Comparison of ENCODE assay signal across 19 mouse cellular contexts in genomic region chr4:145270136-145270535, GRCm38 (mm10). TPM values are rescaled to one million over a fixed set of nuclear protein-coding genes. Genes with fewer than 3 reads are reported as not detected.
DNase-seq lines count a peak whose midpoint lies in the region; TF ChIP-seq lines count a peak whose summit lies in the region.
"Had no signal": no experiment of that assay in that cellular context is flagged by ENCODE, and none has a peak within 500 bp of the region (broad histone marks: within the 10 kb centered on the region; RNA-seq: fewer than 3 reads in every experiment).

No protein-coding gene starts in this region.

- no peaks in the 10 kb centered on the region for H3K27me3 ChIP-seq in kidney, adult 2 months (replicated peaks; ENCODE audit: control insufficient read depth, insufficient read depth, low read length)
- H3K27me3 ChIP-seq: Patski; stomach, embryonic 15.5 days had no signal

- no peak for TF ChIP-seq CTCF in kidney, adult 2 months (conservative IDR thresholded peaks at IDR 0.05; ENCODE audit: insufficient read depth, insufficient read length, low read depth, low read length)

- DNase-seq in heart, adult 11 months: peak; percentile 98
- no peak for DNase-seq in heart, postnatal 10 days
- peak; percentile 31 for DNase-seq in lung, postnatal 25 days (ENCODE audit: low spot score)
- no peak for DNase-seq in lung, postnatal 10 days
- DNase-seq in lung, postnatal 36 days: peak; percentile 46
- peak; percentile 9 for DNase-seq in telencephalon, adult 2 months (ENCODE audit: low read depth, low spot score)
- DNase-seq in kidney, adult 2 months: no peak
- no peak for DNase-seq in layer of hippocampus, postnatal 10 days (ENCODE audit: low spot score in 2 of 2)
- DNase-seq: cerebellum, postnatal 14 days; heart, postnatal 14 days; kidney, adult 9 months; left cerebral cortex, postnatal 4 days; right cerebral cortex, postnatal 14 days; thymus, postnatal 14 days had no signal

- H3K36me3 ChIP-seq in kidney, adult 2 months (ENCODE audit: control insufficient read depth, insufficient read depth, low read length): no peaks in the 10 kb centered on the region
- H3K36me3 ChIP-seq: embryonic facial prominence, embryonic 10.5 days; stomach, embryonic 15.5 days had no signal

- no peak overlapping the region for H3K4me3 ChIP-seq in kidney, adult 2 months (ENCODE audit: insufficient read depth, low read depth, low read length)
- H3K4me3 ChIP-seq: embryonic facial prominence, embryonic 10.5 days; layer of hippocampus, adult 2 months; stomach, embryonic 15.5 days had no signal

- no peaks in the 10 kb centered on the region for H3K4me1 ChIP-seq in kidney, adult 2 months (ENCODE audit: control insufficient read depth, insufficient read depth, low read length)
- H3K4me1 ChIP-seq: stomach, embryonic 15.5 days had no signal

- intact Hi-C loops in heart, postnatal 10 days (cut with DNase I): no loop called here

- 89% methylated on average over 5 of the region's 5 CpGs for WGBS in kidney, adult 2 months

- H3K27ac ChIP-seq in kidney, adult 2 months (ENCODE audit: insufficient read depth, low read depth, low read length): no peak overlapping the region
- H3K27ac ChIP-seq: embryonic facial prominence, embryonic 10.5 days; hindbrain, postnatal 0 days; layer of hippocampus, adult 2 months; stomach, embryonic 15.5 days had no signal

- no peak for TF ChIP-seq POLR2A in kidney, adult 2 months (IDR thresholded peaks at IDR 0.05; ENCODE audit: low read depth, low read length)

RNA-seq across cellular contexts. Expression of gene Tnfrsf1b, which starts 23.5 kb away (rescaled TPM):
- total RNA-seq in heart, postnatal 10 days (2021): 1 to 10 TPM; 5.3 to 7.2 TPM
- polyA plus RNA-seq in kidney, adult 2 months (2012; rRNA removed): 6.5 and 8.4 TPM in 2 replicates
- 1 to 10 TPM; 2.5 TPM for total RNA-seq in layer of hippocampus, postnatal 10 days (2021)

RNA-seq across cellular contexts. Expression of gene Tnfrsf8, which starts 44.8 kb away (rescaled TPM):
- under 1 TPM; 0.15 to 0.26 TPM for total RNA-seq in heart, postnatal 10 days (2021)
- polyA plus RNA-seq in kidney, adult 2 months (2012; rRNA removed): 0.03 and 0.11 TPM in 2 replicates
- total RNA-seq in layer of hippocampus, postnatal 10 days (2021): under 1 TPM; 0.47 to 0.73 TPM
- polyA plus RNA-seq: embryonic facial prominence, embryonic 10.5 days had no signal

Comparison
In these comparisons a context has a peak if more than half of its experiments do, and no peak if none do; other contexts are left out.
1. DNase-seq: peak in heart, adult 11 months (single experiment), lung, postnatal 25 days (single experiment), lung, postnatal 36 days (single experiment) and telencephalon, adult 2 months (single experiment); none in heart, postnatal 10 days (0 of 2), lung, postnatal 10 days (single experiment), kidney, adult 2 months (single experiment) and layer of hippocampus, postnatal 10 days (0 of 2).